Mouse (Mus musculus) forebrain, embryonic 13.5 days (tissue): ENCODE measurements at regions not wholly inside any gene's neighbourhood (a gene's known extent, or its start where the extent isn't known, plus 50 kb on each side); places are given as distances from the start of the nearest gene placed in this dataset.
A peak's percentile ranks its signal among the peaks of the same experiment; 100 is the strongest.

Experiments
- ATAC-seq: fragments of 200-750 bp; cut with Nextera tagmentation; 2 replicates; pipeline ENCODE4 v1.8.0; 2017
- H3K27ac ChIP-seq: fragments of 300-500 bp; sonication (generic); 2 replicates; pipeline ENCODE4 v1.5.1; 2015; ENCODE audit warnings: inconsistent platforms, mild to moderate bottlenecking, moderate library complexity
- H3K27me3 ChIP-seq: fragments of 300-500 bp; sonication (generic); 2 replicates; pipeline ENCODE4 v1.6.1; 2015; ENCODE audit warnings: mild to moderate bottlenecking, inconsistent platforms
- H3K36me3 ChIP-seq: fragments of 300-500 bp; sonication (generic); 2 replicates; pipeline ENCODE4 v1.6.1; 2015; ENCODE audit warnings: mild to moderate bottlenecking, inconsistent platforms; ENCODE audit not compliant: poor library complexity, severe bottlenecking
- H3K4me1 ChIP-seq: fragments of 300-500 bp; sonication (generic); 2 replicates; pipeline ENCODE4 v1.6.1; 2015; ENCODE audit warnings: inconsistent platforms
- H3K4me2 ChIP-seq: fragments of 300-500 bp; sonication (generic); 2 replicates; pipeline ENCODE4 v1.6.1; 2015; ENCODE audit warnings: inconsistent platforms, mild to moderate bottlenecking, moderate library complexity
- H3K4me3 ChIP-seq: fragments of 300-500 bp; sonication (generic); 2 replicates; pipeline ENCODE4 v1.5.1; 2015; ENCODE audit warnings: mild to moderate bottlenecking, inconsistent platforms
- H3K9ac ChIP-seq: fragments of 300-500 bp; sonication (generic); 2 replicates; pipeline ENCODE4 v1.6.1; 2015; ENCODE audit warnings: mild to moderate bottlenecking, inconsistent platforms
- H3K9me3 ChIP-seq: fragments of 300-500 bp; sonication (generic); replicated peaks from 2 replicates; pipeline ENCODE4 v1.6.1; 2016; ENCODE audit warnings: inconsistent platforms
- WGBS: fragments of 180-500 bp; shearing (Covaris S2); methylation state at CpG from one replicate; pipeline ENCODE4 v1.1.7; 2015; 5-methylcytosine and 5-hydroxymethylcytosine counted together

GRCm38 (mm10) chr6:51110596-51110995, 321.9 kb upstream of the Nfe2l3 start:
- H3K9ac ChIP-seq, result no peak overlapping the region
- peaks cover 11% of the 10 kb centered on the region for H3K4me1 ChIP-seq
- H3K4me3 ChIP-seq, result no peak overlapping the region
- H3K4me2 ChIP-seq, result no peak overlapping the region
- 96% methylated on average over 3 of the region's 3 CpGs for WGBS
- no peak overlapping the region for H3K27ac ChIP-seq
- no peaks in the 10 kb centered on the region for H3K9me3 ChIP-seq
- H3K27me3 ChIP-seq, result no peaks in the 10 kb centered on the region
- no peak for ATAC-seq
- no peaks in the 10 kb centered on the region for H3K36me3 ChIP-seq

DNA sequence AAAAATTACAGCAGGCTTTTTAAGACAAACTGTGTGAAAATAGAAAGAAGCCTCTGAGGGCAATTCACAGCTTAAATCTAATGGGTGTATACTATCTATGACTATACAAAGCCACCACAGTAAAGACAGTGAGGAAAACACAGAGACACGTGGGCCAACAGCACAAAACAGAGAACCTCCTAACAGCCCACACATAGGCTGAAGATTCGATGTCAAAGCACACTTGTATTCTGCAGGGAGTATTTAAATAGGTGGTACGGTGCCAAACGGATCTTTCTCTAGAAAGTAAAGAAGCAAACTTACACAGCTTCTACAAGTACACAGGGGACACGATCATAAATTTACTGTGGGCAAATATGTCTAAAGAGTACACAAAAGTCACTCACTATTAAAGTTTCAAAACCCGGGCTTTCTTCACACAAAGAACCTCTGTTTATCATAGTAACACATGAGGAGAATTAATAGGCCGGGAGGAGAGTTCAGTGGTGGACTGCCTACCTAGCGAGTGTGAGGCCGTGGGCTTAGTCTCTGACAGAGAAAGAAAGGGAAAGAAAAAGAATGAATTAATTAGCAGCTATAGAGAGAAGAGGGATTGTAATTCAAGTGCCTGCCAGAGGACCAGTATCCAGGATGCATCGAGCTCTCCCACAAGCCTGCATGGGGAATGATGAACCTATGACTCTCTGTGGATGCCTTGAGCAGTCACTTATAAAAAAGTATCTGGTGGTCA, 317.7 kb upstream of the Nfe2l3 start:
- ATAC-seq, result peak; percentile 72; the same call in 1 of the 2 replicates
- Histone ChIP-seq H3K27me3 (no peaks in the 10 kb centered on the region), H3K4me1 (peaks cover 14% of the 10 kb centered on the region), H3K27ac (no peak overlapping the region), H3K4me3 (no peak overlapping the region), H3K9ac (no peak overlapping the region), H3K36me3 (no peaks in the 10 kb centered on the region), H3K9me3 (no peaks in the 10 kb centered on the region), H3K4me2 (peak overlapping the region; percentile 5; the same call in 1 of the 2 replicates)
- 20% methylated on average over 10 of the region's 10 CpGs for WGBS

DNA sequence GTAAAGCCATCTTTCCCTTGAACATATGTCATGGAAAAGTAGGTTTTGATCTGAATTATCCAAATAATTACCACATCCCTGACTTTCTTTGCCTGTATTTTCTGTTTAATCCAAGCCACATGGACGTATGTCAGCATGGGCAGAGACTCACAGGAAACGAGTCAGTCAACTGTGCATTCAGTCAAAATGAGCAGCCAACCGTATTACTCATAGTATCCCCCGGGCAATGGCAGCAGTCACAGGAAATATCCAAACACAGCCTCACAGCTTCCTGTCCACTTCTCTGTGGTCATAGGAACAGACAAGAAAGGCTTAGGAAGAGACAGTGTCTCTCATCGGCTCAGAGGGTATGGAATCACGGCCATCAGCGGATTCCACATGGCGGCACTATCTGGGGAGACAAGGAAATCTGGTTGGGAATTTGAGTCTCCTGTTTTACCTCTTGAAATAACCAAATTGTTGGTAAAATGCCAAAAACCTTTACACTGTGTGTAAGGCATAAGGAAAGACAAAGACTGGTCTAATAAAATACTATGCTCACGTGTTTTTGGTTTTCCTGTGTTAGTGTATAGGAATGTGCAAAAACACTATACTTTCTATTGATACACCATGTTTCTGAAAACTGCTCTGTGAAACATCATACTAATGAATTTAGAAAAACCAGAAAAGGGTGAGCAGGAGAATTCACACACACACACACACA, 313.5 kb upstream of the Nfe2l3 start:
- no peak overlapping the region for H3K4me2 ChIP-seq
- no peak for ATAC-seq
- 68% methylated on average over 9 of the region's 9 CpGs for WGBS
- no peak overlapping the region for H3K27ac ChIP-seq
- no peaks in the 10 kb centered on the region for H3K36me3 ChIP-seq
- H3K9me3 ChIP-seq, result no peaks in the 10 kb centered on the region
- no peak overlapping the region for H3K9ac ChIP-seq
- no peaks in the 10 kb centered on the region for H3K27me3 ChIP-seq
- peaks cover 14% of the 10 kb centered on the region for H3K4me1 ChIP-seq
- no peak overlapping the region for H3K4me3 ChIP-seq

GRCm38 (mm10) chr6:51119691-51120302, 312.7 kb upstream of the Nfe2l3 start:
- Histone ChIP-seq H3K4me1 (peaks cover 11% of the 10 kb centered on the region), H3K4me2 (no peak overlapping the region), H3K27ac (no peak overlapping the region), H3K27me3 (no peaks in the 10 kb centered on the region), H3K9ac (no peak overlapping the region), H3K9me3 (no peaks in the 10 kb centered on the region), H3K36me3 (no peaks in the 10 kb centered on the region), H3K4me3 (no peak overlapping the region)
- ATAC-seq, result no peak
- 76% methylated on average over 12 of the region's 12 CpGs for WGBS

- H3K4me3 ChIP-seq, result no peak overlapping the region
- no peak overlapping the region for H3K27ac ChIP-seq
- H3K9ac ChIP-seq, result no peak overlapping the region
- 60% methylated on average over 5 of the region's 5 CpGs for WGBS
- no peaks in the 10 kb centered on the region for H3K36me3 ChIP-seq
- H3K4me1 ChIP-seq, result peaks cover 8% of the 10 kb centered on the region; the same call in 1 of the 2 replicates
- ATAC-seq, result no peak
- H3K4me2 ChIP-seq, result no peak overlapping the region
- H3K9me3 ChIP-seq, result no peaks in the 10 kb centered on the region
- no peaks in the 10 kb centered on the region for H3K27me3 ChIP-seq
Observed at GRCm38 (mm10) chr6:51122941-51123340, 309.5 kb upstream of the Nfe2l3 start.

DNA sequence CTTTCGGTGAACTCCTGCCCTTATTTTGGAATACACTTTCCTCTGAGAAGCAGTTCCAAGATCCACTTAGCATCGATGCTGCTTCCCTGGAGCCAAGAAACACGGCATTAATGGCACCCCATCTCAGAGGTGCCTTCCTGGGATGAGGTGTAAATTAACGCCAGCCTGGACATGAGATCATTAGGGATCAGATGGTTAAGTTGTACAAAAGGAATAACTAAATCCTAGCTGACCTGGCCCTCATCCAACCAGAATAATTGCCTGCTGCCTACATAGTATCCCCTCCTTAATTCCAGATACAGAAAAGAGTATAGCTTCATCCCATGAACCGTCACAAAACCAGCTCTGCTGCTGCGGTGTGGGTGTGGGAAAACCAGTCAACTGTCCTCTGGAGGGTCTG, 304.6 kb upstream of the Nfe2l3 start:
- H3K4me2 ChIP-seq, result no peak overlapping the region
- 52% methylated on average over 6 of the region's 6 CpGs for WGBS
- H3K27me3 ChIP-seq, result no peaks in the 10 kb centered on the region
- no peak for ATAC-seq
- H3K36me3 ChIP-seq, result no peaks in the 10 kb centered on the region
- no peak overlapping the region for H3K4me3 ChIP-seq
- H3K27ac ChIP-seq, result peak overlapping the region; percentile 54
- H3K4me1 ChIP-seq, result peaks cover 7% of the 10 kb centered on the region; the same call in 1 of the 2 replicates
- H3K9ac ChIP-seq, result no peak overlapping the region
- no peaks in the 10 kb centered on the region for H3K9me3 ChIP-seq

- Histone ChIP-seq H3K27ac (no peak overlapping the region), H3K9ac (no peak overlapping the region), H3K4me1 (peaks cover 7% of the 10 kb centered on the region; the same call in 1 of the 2 replicates), H3K36me3 (no peaks in the 10 kb centered on the region), H3K4me3 (no peak overlapping the region), H3K9me3 (no peaks in the 10 kb centered on the region), H3K4me2 (no peak overlapping the region), H3K27me3 (no peaks in the 10 kb centered on the region)
- no peak for ATAC-seq
- 95% methylated on average over 13 of the region's 13 CpGs for WGBS
Observed at GRCm38 (mm10) chr6:51129096-51129495, 303.4 kb upstream of the Nfe2l3 start.

GRCm38 (mm10) chr6:51129591-51129990, 302.9 kb upstream of the Nfe2l3 start:
- no peaks in the 10 kb centered on the region for H3K9me3 ChIP-seq
- H3K27ac ChIP-seq, result no peak overlapping the region
- ATAC-seq, result no peak
- no peaks in the 10 kb centered on the region for H3K36me3 ChIP-seq
- no peak overlapping the region for H3K4me2 ChIP-seq
- no peak overlapping the region for H3K4me3 ChIP-seq
- WGBS, result 93% methylated on average over 14 of the region's 14 CpGs
- peaks cover 7% of the 10 kb centered on the region; the same call in 1 of the 2 replicates for H3K4me1 ChIP-seq
- no peaks in the 10 kb centered on the region for H3K27me3 ChIP-seq
- H3K9ac ChIP-seq, result no peak overlapping the region

DNA sequence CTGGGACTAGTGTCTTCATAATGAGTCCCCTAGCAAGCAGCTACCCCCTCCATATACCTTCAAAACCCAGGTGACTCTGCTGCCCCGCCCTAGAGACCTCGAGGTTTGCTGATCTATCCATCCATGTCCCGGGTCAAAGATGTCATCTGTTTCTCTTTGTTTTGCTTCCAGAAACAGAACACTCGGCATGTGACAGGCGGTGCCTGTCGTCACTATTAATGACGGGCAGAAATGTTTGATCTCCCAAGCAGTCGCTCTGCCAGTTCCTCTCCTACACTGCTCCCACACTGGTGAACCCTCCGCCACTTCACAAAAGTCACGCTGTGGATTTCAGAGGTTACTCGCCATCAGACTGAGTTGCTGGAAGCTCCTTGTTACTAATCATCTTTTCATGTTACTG, 287.7 kb upstream of the Nfe2l3 start:
- Histone ChIP-seq H3K4me2 (no peak overlapping the region), H3K27ac (no peak overlapping the region), H3K9me3 (no peaks in the 10 kb centered on the region), H3K4me1 (no peaks in the 10 kb centered on the region), H3K4me3 (no peak overlapping the region), H3K9ac (no peak overlapping the region), H3K36me3 (no peaks in the 10 kb centered on the region), H3K27me3 (no peaks in the 10 kb centered on the region)
- no peak for ATAC-seq
- WGBS, result 82% methylated on average over 11 of the region's 11 CpGs

- 88% methylated on average over 4 of the region's 4 CpGs for WGBS
Observed at GRCm38 (mm10) chr6:51145863-51146262, 286.6 kb upstream of the Nfe2l3 start.

GRCm38 (mm10) chr6:51148821-51149220, 283.6 kb upstream of the Nfe2l3 start:
- Histone ChIP-seq H3K36me3 (no peaks in the 10 kb centered on the region), H3K4me3 (no peak overlapping the region), H3K27me3 (no peaks in the 10 kb centered on the region), H3K9me3 (no peaks in the 10 kb centered on the region), H3K4me2 (no peak overlapping the region), H3K27ac (no peak overlapping the region), H3K9ac (no peak overlapping the region), H3K4me1 (0 out of 2 replicates have a peak, but pooled peaks cover 3% of the 10 kb centered on the region)
- WGBS, result 90% methylated on average over 9 of the region's 9 CpGs
- no peak for ATAC-seq

More at GRCm38 (mm10) chr6:51145863-51146262, 286.6 kb upstream of the Nfe2l3 start:
- Histone ChIP-seq H3K9ac (no peak overlapping the region), H3K27me3 (no peaks in the 10 kb centered on the region), H3K4me2 (no peak overlapping the region), H3K36me3 (no peaks in the 10 kb centered on the region), H3K4me1 (0 out of 2 replicates have a peak, but pooled peaks cover 2% of the 10 kb centered on the region), H3K27ac (no peak overlapping the region), H3K9me3 (no peaks in the 10 kb centered on the region), H3K4me3 (no peak overlapping the region)
- ATAC-seq, result no peak

DNA sequence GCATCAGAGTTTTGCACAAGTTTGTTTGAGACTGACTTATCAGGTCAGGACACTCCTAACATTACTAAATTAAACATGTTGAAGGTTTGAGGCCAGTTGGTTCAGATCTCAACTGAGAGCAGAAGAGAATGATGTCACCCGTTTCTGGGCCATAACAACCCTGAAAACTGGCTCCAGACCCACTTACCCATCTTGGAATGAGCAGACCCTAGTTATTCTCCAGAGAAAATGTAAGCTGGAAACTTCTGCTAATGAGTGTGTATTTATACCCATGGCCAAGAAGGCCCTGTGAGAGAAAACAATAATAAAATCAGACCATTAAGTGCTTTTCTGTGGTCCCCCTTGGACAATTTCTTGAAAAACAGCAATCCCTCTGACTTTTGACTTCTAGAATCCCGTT, 282.4 kb upstream of the Nfe2l3 start:
- no peak for ATAC-seq
- Histone ChIP-seq H3K27me3 (no peaks in the 10 kb centered on the region), H3K4me2 (no peak overlapping the region), H3K9ac (no peak overlapping the region), H3K27ac (no peak overlapping the region), H3K4me3 (no peak overlapping the region), H3K4me1 (peaks cover 7% of the 10 kb centered on the region; the same call in 1 of the 2 replicates), H3K9me3 (no peaks in the 10 kb centered on the region), H3K36me3 (no peaks in the 10 kb centered on the region)
- 90% methylated on average over 2 of the region's 2 CpGs for WGBS
